Mouse (Mus musculus): ENCODE data around the gene Prkca. TPM values are rescaled to one million over a fixed set of nuclear protein-coding genes. Genes with fewer than 3 reads are reported as not detected.

Prkca gene
- total RNA-seq, 2 experiments from 2014 or later, result 211 to 241 TPM

GRCm38 (mm10) chr11:107931721-107932120 lies 412.0 kb downstream of the Prkca start:
- H3K4me3 ChIP-seq, result no peak overlapping the region
- no peak overlapping the region for H3K27ac ChIP-seq
- DNase-seq (ENCODE audit: low spot score in 2 of 2), result no peak
- TF ChIP-seq CTCF (conservative IDR thresholded peaks at IDR 0.05), result no peak

DNA sequence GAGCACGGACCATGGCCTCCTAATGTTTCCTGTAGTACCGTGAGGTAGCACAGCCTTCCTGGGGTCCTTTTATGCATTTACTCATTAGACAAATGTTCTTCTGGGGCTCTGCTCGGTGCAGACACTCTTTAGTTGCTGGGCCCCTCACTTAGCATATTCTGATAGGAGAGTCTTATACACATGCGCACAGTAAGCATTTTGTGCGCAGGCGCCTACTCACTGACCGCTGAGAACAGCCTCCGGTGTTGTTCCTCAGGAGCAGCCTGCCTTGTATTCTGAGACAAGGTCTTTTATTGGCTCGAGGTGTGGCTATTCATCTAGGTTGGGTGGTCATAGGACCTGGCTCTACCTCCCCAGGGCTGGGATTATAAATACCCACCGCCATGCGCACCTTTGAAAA lies 412.4 kb downstream of the Prkca start:
- Histone ChIP-seq H3K27ac (no peak overlapping the region), H3K4me3 (no peak overlapping the region)
- no peak for DNase-seq (ENCODE audit: low spot score in 2 of 2)
- TF ChIP-seq CTCF (conservative IDR thresholded peaks at IDR 0.05), result no peak

- H3K27ac ChIP-seq, result no peak overlapping the region
- no peak for TF ChIP-seq CTCF (conservative IDR thresholded peaks at IDR 0.05)
Observed at GRCm38 (mm10) chr11:107929712-107930111, 414.0 kb downstream of the Prkca start.

DNA sequence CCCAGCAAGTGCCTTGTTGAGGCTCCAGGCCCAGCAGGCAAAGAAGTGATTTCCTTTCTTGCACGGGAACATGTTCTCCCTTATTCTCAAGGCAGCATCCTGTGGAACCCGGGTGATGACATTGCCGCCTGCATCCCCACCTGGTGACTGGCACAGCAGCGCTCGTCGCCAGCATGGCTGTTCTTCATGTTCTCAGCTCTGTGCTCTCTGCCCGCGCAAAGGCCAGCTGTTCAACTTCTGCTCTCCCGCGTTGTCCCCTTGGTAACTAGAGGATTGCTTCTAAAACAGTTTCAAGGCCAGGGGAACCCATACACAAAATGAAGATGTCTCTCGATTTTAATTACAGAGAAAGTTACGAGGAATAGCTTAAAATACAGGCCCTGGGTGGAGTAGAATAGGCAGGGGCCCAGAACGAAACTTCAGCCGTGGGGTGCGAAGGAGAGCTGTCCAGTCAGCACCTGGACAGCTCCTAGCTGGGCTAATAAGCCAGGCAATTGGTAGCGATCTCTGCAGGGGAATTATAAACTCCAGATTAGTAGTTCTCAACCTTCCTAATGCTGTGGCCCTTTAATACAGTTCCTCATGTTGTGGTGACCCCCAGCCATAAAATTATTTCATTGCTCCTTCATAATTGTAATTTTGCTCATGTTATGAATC lies 423.7 kb downstream of the Prkca start:
- no peak for TF ChIP-seq CTCF (conservative IDR thresholded peaks at IDR 0.05)
- H3K4me3 ChIP-seq, result no peak overlapping the region
- peak in 1 of 2 experiments; percentile 52 for DNase-seq (ENCODE audit: low spot score in 2 of 2)
- H3K27ac ChIP-seq, result 0 out of 2 replicates have a peak overlapping the region, but pooled peaks have one; percentile 46

More at GRCm38 (mm10) chr11:107929712-107930111, 414.0 kb downstream of the Prkca start:
- no peak for DNase-seq (ENCODE audit: low spot score in 2 of 2)
- H3K4me3 ChIP-seq, result no peak overlapping the region

GRCm38 (mm10) chr11:107917721-107918235 lies 425.9 kb downstream of the Prkca start:
- TF ChIP-seq CTCF (conservative IDR thresholded peaks at IDR 0.05), result no peak
- DNase-seq (ENCODE audit: low spot score in 2 of 2), result peak; percentile 29 to 32
- Histone ChIP-seq H3K4me3 (no peak overlapping the region), H3K27ac (peak overlapping the region; percentile 36; the same call in 1 of the 2 replicates)

- peak in 1 of 2 experiments; percentile 30 for DNase-seq (ENCODE audit: low spot score in 2 of 2)
- Histone ChIP-seq H3K27ac (no peak within 1 kb of the TSS), H3K4me3 (peak within 1 kb of the TSS; percentile 60)
- TF ChIP-seq CTCF (conservative IDR thresholded peaks at IDR 0.05), result no peak
Observed at GRCm38 (mm10) chr11:107914634-107915226, 429.0 kb downstream of the Prkca start, which contains the start of gene Cacng5. Cacng5 (minus strand) TSS chr11:107915055.

DNA sequence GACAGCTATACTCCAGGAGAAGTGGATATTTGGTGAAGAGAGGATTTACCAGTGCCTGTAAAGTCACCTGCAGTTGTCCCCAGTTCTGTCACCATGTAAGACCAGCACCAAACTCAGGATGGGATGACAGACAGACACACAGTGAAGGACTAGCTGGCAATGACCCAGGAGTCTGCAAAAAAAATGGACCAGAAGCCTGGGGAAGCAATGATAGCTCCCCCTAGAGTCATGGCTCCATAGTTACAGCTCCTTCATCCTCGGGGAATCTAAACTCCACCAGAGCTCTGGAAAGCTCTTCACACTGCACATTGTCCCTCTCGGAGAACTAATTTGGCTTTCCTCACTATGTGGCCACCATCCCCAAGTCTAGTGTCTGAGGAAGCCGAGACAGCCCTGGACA lies 430.4 kb downstream of the Prkca start:
- Histone ChIP-seq H3K27ac (no peak overlapping the region), H3K4me3 (no peak overlapping the region)
- no peak for DNase-seq (ENCODE audit: low spot score in 2 of 2)
- peak; percentile 73 for TF ChIP-seq CTCF (conservative IDR thresholded peaks at IDR 0.05)

DNA sequence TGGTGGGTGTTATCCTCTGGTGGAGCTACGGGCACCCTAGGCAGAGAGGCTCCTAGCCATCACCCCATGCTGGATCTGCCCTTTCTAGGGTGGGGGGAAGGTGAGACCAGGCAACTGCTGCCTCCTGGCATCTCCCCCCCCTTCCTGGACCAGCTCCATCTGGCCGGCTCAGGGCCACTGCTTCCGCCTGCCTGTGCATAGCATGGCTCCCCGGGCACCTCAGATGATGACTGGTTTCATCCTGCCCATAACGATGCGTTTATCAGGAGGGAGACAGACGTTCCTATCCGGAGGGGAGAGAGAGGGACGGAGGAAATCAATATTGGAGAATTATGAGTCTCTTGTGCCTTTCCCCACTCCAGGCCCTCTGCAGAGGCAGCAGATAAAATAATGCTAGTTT lies 438.4 kb downstream of the Prkca start:
- Histone ChIP-seq H3K27ac (no peak overlapping the region), H3K4me3 (no peak overlapping the region)
- no peak for DNase-seq (ENCODE audit: low spot score in 2 of 2)
- no peak for TF ChIP-seq CTCF (conservative IDR thresholded peaks at IDR 0.05)

- no peak for DNase-seq (ENCODE audit: low spot score in 2 of 2)
- Histone ChIP-seq H3K4me3 (no peak overlapping the region), H3K27ac (no peak overlapping the region)
- no peak for TF ChIP-seq CTCF (conservative IDR thresholded peaks at IDR 0.05)
Observed at GRCm38 (mm10) chr11:107903966-107904605, 439.6 kb downstream of the Prkca start.

DNA sequence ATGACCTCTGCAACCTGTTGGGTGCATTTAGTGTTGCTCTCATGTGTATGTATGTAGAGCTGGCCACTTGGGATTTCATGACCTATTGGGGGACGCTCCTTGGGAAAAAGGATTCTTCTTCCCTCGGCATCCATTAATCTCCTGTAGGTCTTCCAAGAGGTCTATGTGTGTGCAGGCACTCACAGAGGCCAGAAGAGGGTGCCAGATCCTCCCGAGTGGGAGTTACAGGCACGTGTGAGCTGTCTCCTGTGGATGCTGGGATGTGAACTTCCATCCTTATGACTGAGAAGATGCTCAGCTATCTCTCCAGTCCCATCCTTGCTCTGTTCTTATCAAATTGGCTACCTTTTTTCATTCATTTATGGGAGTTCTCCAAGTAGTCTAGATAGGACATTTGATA lies 443.3 kb downstream of the Prkca start:
- Histone ChIP-seq H3K27ac (no peak overlapping the region), H3K4me3 (no peak overlapping the region)
- DNase-seq (ENCODE audit: low spot score in 2 of 2), result no peak
- peak; percentile 50 for TF ChIP-seq CTCF (conservative IDR thresholded peaks at IDR 0.05)

GRCm38 (mm10) chr11:107898698-107899097 lies 445.0 kb downstream of the Prkca start:
- Histone ChIP-seq H3K27ac (no peak overlapping the region), H3K4me3 (no peak overlapping the region)
- no peak for TF ChIP-seq CTCF (conservative IDR thresholded peaks at IDR 0.05)
- DNase-seq (ENCODE audit: low spot score in 2 of 2), result no peak

- DNase-seq (ENCODE audit: low spot score in 2 of 2), result no peak
- no peak overlapping the region for H3K27ac ChIP-seq
- no peak overlapping the region for H3K4me3 ChIP-seq
- TF ChIP-seq CTCF (conservative IDR thresholded peaks at IDR 0.05), result no peak
Observed at GRCm38 (mm10) chr11:107895635-107896034, 448.1 kb downstream of the Prkca start.

GRCm38 (mm10) chr11:107891377-107891776 lies 452.4 kb downstream of the Prkca start:
- no peak for DNase-seq (ENCODE audit: low spot score in 2 of 2)
- peak; percentile 47 for TF ChIP-seq CTCF (conservative IDR thresholded peaks at IDR 0.05)
- H3K4me3 ChIP-seq, result no peak overlapping the region
- no peak overlapping the region for H3K27ac ChIP-seq
